Mouse (Mus musculus): Measurements from ENCODE around the gene Zfp715. TPM values are rescaled to one million over a fixed set of nuclear protein-coding genes. Genes with fewer than 3 reads are reported as not detected.

Zfp715 gene
- polyA plus RNA-seq, 2 experiments = 3.9 to 5.4 TPM

GRCm38 (mm10) chr7:43311632-43312031, 1.5 kb downstream of the Zfp715 start:
- ATAC-seq (ENCODE audit: insufficient read depth) (no peak), DNase-seq (ENCODE audit: low read depth in 3 of 3, low spot score in 3 of 3) (no peak)
- Histone ChIP-seq H3K9me3 (ENCODE audit: control insufficient read depth, low read length) (no peaks in the 10 kb centered on the region), H3K27me3 (ENCODE audit: control insufficient read depth, insufficient read depth, low read length) (no peaks in the 10 kb centered on the region), H3K9ac (replicated peaks) (no peak overlapping the region; the same call in 1 of the 2 replicates), H3K4me1 (replicated peaks; ENCODE audit: control insufficient read depth in 2 of 2, insufficient read depth in 2 of 2, low read length in 1 of 2) (peaks cover 7 to 16% of the 10 kb centered on the region in 2 experiments), H3K27ac (no peak overlapping the region), H3K4me2 (ENCODE audit: low read depth) (peak overlapping the region; percentile 64), H3K4me3 (ENCODE audit: insufficient read depth in 1 of 2, low read depth in 2 of 2, low read length in 2 of 2) (peak overlapping the region in 1 of 2 experiments; percentile 69; a peak in 2 of 4 replicates), H3K36me3 (replicated peaks; ENCODE audit: control insufficient read depth, insufficient read depth, low read depth) (peaks cover 2% of the 10 kb centered on the region; the same call in 1 of the 2 replicates)
- TF ChIP-seq EP300 (IDR thresholded peaks at IDR 0.05; ENCODE audit: low read depth) (no peak), CTCF (IDR thresholded peaks at IDR 0.05; ENCODE audit: low read depth) (no peak)
- 32% methylated on average over 6 of the region's 6 CpGs for WGBS (ENCODE audit: insufficient replicate concordance)

- ATAC-seq (ENCODE audit: insufficient read depth) (no peak), DNase-seq (ENCODE audit: low read depth in 3 of 3, low spot score in 3 of 3) (no peak)
- Histone ChIP-seq H3K36me3 (replicated peaks; ENCODE audit: control insufficient read depth, insufficient read depth, low read depth) (peaks cover 2% of the 10 kb centered on the region), H3K27ac (no peak overlapping the region), H3K4me2 (ENCODE audit: low read depth) (no peak overlapping the region; the same call in 1 of the 2 replicates), H3K9ac (replicated peaks) (no peak overlapping the region), H3K4me1 (replicated peaks; ENCODE audit: control insufficient read depth in 2 of 2, insufficient read depth in 2 of 2, low read length in 1 of 2) (peaks cover 7 to 20% of the 10 kb centered on the region in 2 experiments), H3K4me3 (ENCODE audit: insufficient read depth in 1 of 2, low read depth in 2 of 2, low read length in 2 of 2) (no peak overlapping the region), H3K9me3 (ENCODE audit: control insufficient read depth, low read length) (no peaks in the 10 kb centered on the region), H3K27me3 (ENCODE audit: control insufficient read depth, insufficient read depth, low read length) (no peaks in the 10 kb centered on the region)
- TF ChIP-seq EP300 (IDR thresholded peaks at IDR 0.05; ENCODE audit: low read depth) = no peak
- no peak for TF ChIP-seq CTCF (IDR thresholded peaks at IDR 0.05; ENCODE audit: low read depth)
- WGBS (ENCODE audit: insufficient replicate concordance) = 65% methylated on average over 2 of the region's 2 CpGs
Observed at GRCm38 (mm10) chr7:43309069-43309468, 4.0 kb downstream of the Zfp715 start.

GRCm38 (mm10) chr7:43305235-43305634, 7.9 kb downstream of the Zfp715 start:
- WGBS (ENCODE audit: insufficient replicate concordance) = 48% methylated on average over 3 of the region's 3 CpGs
- no peak overlapping the region; the same call in 1 of the 2 replicates for H3K9ac ChIP-seq (replicated peaks)
- H3K4me3 ChIP-seq (ENCODE audit: insufficient read depth in 1 of 2, low read depth in 2 of 2, low read length in 2 of 2) = no peak overlapping the region
- H3K4me1 ChIP-seq (replicated peaks; ENCODE audit: control insufficient read depth in 2 of 2, insufficient read depth in 2 of 2, low read length in 1 of 2) = peaks cover 0 to 8% of the 10 kb centered on the region in 2 experiments; a peak in 2 of 4 replicates
- TF ChIP-seq CTCF (IDR thresholded peaks at IDR 0.05; ENCODE audit: low read depth) (no peak), EP300 (IDR thresholded peaks at IDR 0.05; ENCODE audit: low read depth) (no peak)
- H3K36me3 ChIP-seq (replicated peaks; ENCODE audit: control insufficient read depth, insufficient read depth, low read depth) = peaks cover 2% of the 10 kb centered on the region
- H3K27ac ChIP-seq = no peak overlapping the region
- H3K4me2 ChIP-seq (ENCODE audit: low read depth) = no peak overlapping the region
- ATAC-seq (ENCODE audit: insufficient read depth) = no peak
- no peaks in the 10 kb centered on the region for H3K9me3 ChIP-seq (ENCODE audit: control insufficient read depth, low read length)
- DNase-seq (ENCODE audit: low read depth in 3 of 3, low spot score in 3 of 3) = no peak
- no peaks in the 10 kb centered on the region for H3K27me3 ChIP-seq (ENCODE audit: control insufficient read depth, insufficient read depth, low read length)

- Histone ChIP-seq H3K27me3 (ENCODE audit: control insufficient read depth, insufficient read depth, low read length) (no peaks in the 10 kb centered on the region), H3K27ac (no peak overlapping the region), H3K4me2 (ENCODE audit: low read depth) (no peak overlapping the region), H3K36me3 (replicated peaks; ENCODE audit: control insufficient read depth, insufficient read depth, low read depth) (no peaks in the 10 kb centered on the region; the same call in 1 of the 2 replicates), H3K4me1 (replicated peaks; ENCODE audit: control insufficient read depth in 2 of 2, insufficient read depth in 2 of 2, low read length in 1 of 2) (no peaks in the 10 kb centered on the region), H3K4me3 (ENCODE audit: insufficient read depth in 1 of 2, low read depth in 2 of 2, low read length in 2 of 2) (no peak overlapping the region), H3K9ac (replicated peaks) (no peak overlapping the region), H3K9me3 (ENCODE audit: control insufficient read depth, low read length) (no peaks in the 10 kb centered on the region)
- ATAC-seq (ENCODE audit: insufficient read depth) = no peak
- 70% methylated on average over 3 of the region's 3 CpGs for WGBS (ENCODE audit: insufficient replicate concordance)
- TF ChIP-seq CTCF (IDR thresholded peaks at IDR 0.05; ENCODE audit: low read depth) = no peak; the same call in 1 of the 2 replicates
- TF ChIP-seq EP300 (IDR thresholded peaks at IDR 0.05; ENCODE audit: low read depth) = no peak
- no peak for DNase-seq (ENCODE audit: low read depth in 3 of 3, low spot score in 3 of 3)
Observed at GRCm38 (mm10) chr7:43291524-43291923, 21.6 kb downstream of the Zfp715 start.

- Histone ChIP-seq H3K27ac (no peak overlapping the region), H3K4me3 (ENCODE audit: insufficient read depth in 1 of 2, low read depth in 2 of 2, low read length in 2 of 2) (peak overlapping the region in 1 of 2 experiments; percentile 34; a peak in 2 of 4 replicates), H3K4me1 (replicated peaks; ENCODE audit: control insufficient read depth in 2 of 2, insufficient read depth in 2 of 2, low read length in 1 of 2) (no peaks in the 10 kb centered on the region), H3K9ac (replicated peaks) (no peak overlapping the region), H3K9me3 (ENCODE audit: control insufficient read depth, low read length) (no peaks in the 10 kb centered on the region), H3K36me3 (replicated peaks; ENCODE audit: control insufficient read depth, insufficient read depth, low read depth) (no peaks in the 10 kb centered on the region), H3K27me3 (ENCODE audit: control insufficient read depth, insufficient read depth, low read length) (no peaks in the 10 kb centered on the region), H3K4me2 (ENCODE audit: low read depth) (peak overlapping the region; percentile 7; the same call in 1 of the 2 replicates)
- WGBS (ENCODE audit: insufficient replicate concordance) = 8% methylated on average over 18 of the region's 18 CpGs
- DNase-seq (ENCODE audit: low read depth in 3 of 3, low spot score in 3 of 3) (peak in 2 of 3 experiments; percentile 14), ATAC-seq (ENCODE audit: insufficient read depth) (no peak)
- TF ChIP-seq EP300 (IDR thresholded peaks at IDR 0.05; ENCODE audit: low read depth) = no peak
- peak; percentile 94 for TF ChIP-seq CTCF (IDR thresholded peaks at IDR 0.05; ENCODE audit: low read depth)
Observed at GRCm38 (mm10) chr7:43282859-43283595, 30.1 kb downstream of the Zfp715 start.

Data from liver, embryonic 14.5 days (tissue).